Mouse (Mus musculus): ENCODE results near the gene Mapk13. TPM values are rescaled to one million over a fixed set of nuclear protein-coding genes. Genes with fewer than 3 reads are reported as not detected.

Gene Mapk13
- under 1 TPM; 0.24 to 0.72 TPM for polyA plus RNA-seq (2017; shearing (Covaris generic))

DNA sequence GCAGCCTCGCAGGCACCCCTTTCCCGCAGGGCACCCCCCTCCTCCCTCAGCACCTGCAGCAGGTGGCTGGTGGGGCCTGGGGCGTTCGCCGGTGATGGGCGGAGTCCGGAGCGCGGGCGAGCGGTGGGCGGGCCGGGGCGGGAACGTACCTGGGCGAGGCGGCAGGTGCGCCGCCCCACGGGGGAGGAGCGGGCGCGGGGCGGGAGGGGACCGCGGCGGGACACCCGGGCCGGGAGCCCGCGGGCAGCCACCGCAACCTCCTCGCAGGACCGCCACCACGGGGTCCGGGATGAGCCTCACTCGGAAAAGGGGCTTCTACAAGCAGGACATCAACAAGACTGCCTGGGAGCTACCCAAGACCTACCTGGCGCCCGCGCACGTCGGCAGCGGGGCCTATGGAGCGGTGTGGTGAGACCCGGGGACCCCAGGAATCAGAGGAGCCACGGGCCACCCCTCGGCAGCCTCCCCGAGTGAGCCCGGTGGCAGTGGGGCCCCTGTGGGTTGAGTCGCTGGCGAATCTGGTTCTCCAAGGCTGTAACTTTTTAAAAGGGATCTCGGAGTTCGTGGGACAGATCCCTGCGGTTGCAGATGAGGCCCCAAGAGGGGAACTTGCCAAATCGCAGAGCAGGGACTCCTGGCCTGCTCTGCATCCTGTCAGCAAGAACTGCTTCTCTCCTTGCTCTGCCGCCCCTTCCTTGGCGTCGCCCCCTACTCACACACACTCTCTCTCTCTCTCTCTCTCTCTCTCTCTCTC, at the start of gene Mapk13:
Gene Mapk13 (plus strand): TSS at position 177 of the 754 bp plus-strand sequence.

DNA sequence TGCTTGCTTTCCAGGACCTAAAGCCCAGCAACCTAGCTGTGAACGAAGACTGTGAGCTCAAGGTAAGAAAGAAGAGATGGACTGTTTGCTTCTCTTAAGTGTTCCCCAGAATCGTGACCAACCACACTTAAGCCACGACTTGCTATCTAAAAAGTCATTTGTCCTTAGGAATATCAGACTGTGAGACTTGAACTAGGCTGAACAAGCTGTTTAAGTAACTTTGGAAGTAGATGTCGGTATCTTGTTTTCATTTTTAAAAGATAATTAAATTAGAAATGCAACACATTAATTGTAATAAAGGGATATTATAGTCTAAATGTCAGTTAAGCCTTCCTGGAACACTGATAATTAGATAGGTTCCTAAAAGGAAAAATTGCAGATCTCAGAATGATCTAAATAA, 43.3 kb upstream of the Mapk13 start, which contains the start of gene AC170998.1:
Gene AC170998.1 (plus strand): TSS at position 301 of the 400 bp plus-strand sequence.

DNA sequence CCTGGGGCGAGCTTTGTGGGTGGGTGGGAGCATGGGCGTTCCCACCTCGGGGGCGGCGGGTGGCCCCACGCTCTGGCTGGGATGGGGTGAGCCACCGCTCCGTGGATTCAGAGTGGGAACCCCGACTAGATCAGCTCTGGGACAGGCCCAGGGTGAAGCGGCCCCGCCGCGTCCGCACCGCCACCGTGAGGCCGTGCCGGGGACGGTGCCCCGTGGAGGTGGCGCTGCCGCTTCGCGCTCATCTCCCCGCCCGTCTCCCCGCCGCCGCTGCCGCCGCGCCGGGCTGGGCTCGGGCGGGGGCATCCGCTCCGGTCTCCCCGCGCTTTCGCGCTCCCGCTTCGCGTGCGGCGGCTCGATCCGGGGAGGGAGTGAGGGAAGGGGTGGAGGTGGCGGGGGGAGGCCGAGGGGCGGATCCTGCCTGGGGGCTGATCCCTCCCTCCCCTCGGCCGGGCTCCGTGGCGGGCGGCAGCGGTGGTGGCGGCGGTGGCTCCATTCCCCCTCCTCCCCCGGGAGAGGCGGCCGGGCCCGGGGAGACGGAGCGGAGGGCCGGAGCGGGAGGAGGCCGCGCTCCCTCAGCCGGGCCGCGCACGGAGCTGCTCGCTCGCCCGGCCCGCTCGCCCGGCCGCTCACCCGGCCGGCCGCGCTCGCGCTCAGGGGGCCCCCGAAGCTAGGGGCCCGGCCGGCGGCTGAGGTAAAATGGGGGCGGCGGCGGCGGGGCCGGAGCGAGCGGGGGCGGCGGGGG, 31.7 kb downstream of the Mapk13 start, which contains the start of gene Brpf3:
Gene Brpf3 (plus strand): TSS at position 420 of the 742 bp plus-strand sequence.

Other genes with a start within 250 kb of the Mapk13 start
- 1 to 10 TPM in 1 of 2 experiments, under 1 TPM in 1; 0.12 to 1.2 TPM for gene Armc12, start 238.5 kb upstream of the Mapk13 start, polyA plus RNA-seq (2017; shearing (Covaris generic))
- gene Clpsl2, start 219.9 kb upstream of the Mapk13 start, polyA plus RNA-seq (2017; shearing (Covaris generic)), result not detected
- gene Clps, start 208.5 kb upstream of the Mapk13 start, polyA plus RNA-seq (2017; shearing (Covaris generic)), result not detected
- 1 to 10 TPM in 1 of 2 experiments, under 1 TPM in 1; 0.86 to 1.8 TPM for gene Lhfpl5, start 193.7 kb upstream of the Mapk13 start, polyA plus RNA-seq (2017; shearing (Covaris generic))
- gene Srpk1, start 146.6 kb upstream of the Mapk13 start, polyA plus RNA-seq (2017; shearing (Covaris generic)), result 100 to 1,000 TPM; 160 to 211 TPM
- gene Slc26a8, start 79.1 kb upstream of the Mapk13 start, polyA plus RNA-seq (2017; shearing (Covaris generic)), result 1 to 10 TPM in 1 of 2 experiments, under 1 TPM in 1; 0.27 to 1.2 TPM
- gene Mapk14, start 78.0 kb upstream of the Mapk13 start, polyA plus RNA-seq (2017; shearing (Covaris generic)), result 100 to 1,000 TPM in 1 of 2 experiments, 10 to 100 TPM in 1; 91.4 to 156 TPM
- 1 to 10 TPM; 8.7 to 8.9 TPM for gene AC170998.1, start 43.2 kb upstream of the Mapk13 start, polyA plus RNA-seq (2017; shearing (Covaris generic))
- gene Brpf3, start 31.8 kb downstream of the Mapk13 start, polyA plus RNA-seq (2017; shearing (Covaris generic)), result 10 to 100 TPM in 1 of 2 experiments, 1 to 10 TPM in 1; 9.7 to 24.5 TPM
- gene Pnpla1, start 89.1 kb downstream of the Mapk13 start, polyA plus RNA-seq (2017; shearing (Covaris generic)), result under 1 TPM in 1 of 2 experiments, not detected in 1; 0.37 TPM
- 1 to 10 TPM in 1 of 2 experiments, under 1 TPM in 1; 0.70 to 2.8 TPM for gene 4930539E08Rik, start 146.0 kb downstream of the Mapk13 start, polyA plus RNA-seq (2017; shearing (Covaris generic))
- under 1 TPM in 1 of 2 experiments, not detected in 1; 0.29 TPM for gene Pxt1, start 174.5 kb downstream of the Mapk13 start, polyA plus RNA-seq (2017; shearing (Covaris generic))
- 10 to 100 TPM; 75.4 to 98.2 TPM for gene Kctd20, start 182.7 kb downstream of the Mapk13 start, polyA plus RNA-seq (2017; shearing (Covaris generic))
- 100 to 1,000 TPM; 228 to 419 TPM for gene Stk38, start 238.7 kb downstream of the Mapk13 start, polyA plus RNA-seq (2017; shearing (Covaris generic))

Measured in inflammation-experienced regulatory T-cells (primary cell).